In the genomic region with DNA sequence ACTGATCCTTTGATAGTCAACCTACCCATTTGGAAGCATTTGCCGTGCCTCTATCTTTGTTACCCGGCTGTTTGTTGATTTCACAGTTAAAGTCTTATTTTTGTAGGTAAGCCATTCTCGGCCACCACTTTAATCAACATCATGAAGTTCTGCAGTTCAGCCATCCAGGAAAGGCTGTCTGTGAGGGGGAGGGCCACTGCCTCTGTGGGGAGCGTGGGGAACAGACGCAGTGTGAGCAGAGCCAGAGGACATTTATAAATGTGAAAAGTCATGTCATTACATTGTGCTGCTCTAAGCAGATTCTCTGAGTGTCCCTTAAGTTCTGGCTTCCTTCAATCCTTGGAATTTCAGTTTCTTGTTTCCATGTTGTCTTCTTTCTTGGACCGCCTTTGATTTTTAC, we compare ENCODE assay signal across 24 mouse cellular contexts. TPM values are rescaled to one million over a fixed set of nuclear protein-coding genes. Genes with fewer than 3 reads are reported as not detected.
"Had no signal": no experiment of that assay in that cellular context is flagged by ENCODE, and none has a peak within 500 bp of the region (broad histone marks: within the 10 kb centered on the region; RNA-seq: fewer than 3 reads in every experiment).

No protein-coding gene starts in this region.

- H3K4me3 ChIP-seq: left cerebral cortex, adult 2 months; lung, embryonic 15.5 days had no signal

- H3K9me3 ChIP-seq: lung, embryonic 15.5 days had no signal

- H3K27me3 ChIP-seq: lung, embryonic 15.5 days had no signal

- H3K27ac ChIP-seq: left cerebral cortex, adult 2 months; lung, embryonic 15.5 days had no signal

- H3K4me2 ChIP-seq: liver, embryonic 11.5 days; lung, embryonic 15.5 days; midbrain, embryonic 11.5 days had no signal

- ATAC-seq: intestine, embryonic 16.5 days had no signal

- H3K36me3 ChIP-seq: lung, embryonic 15.5 days had no signal

- DNase-seq: kidney, adult 18-20 months; kidney, adult 9 months; kidney, postnatal 10 days; kidney, postnatal 36 days; layer of hippocampus, postnatal 36 days; lung, postnatal 10 days; lung, postnatal 36 days; midbrain, embryonic 14.5 days; right cerebral cortex, postnatal 4 days; thymus, adult 18-20 months; thymus, postnatal 4 days had no signal

- H3K9ac ChIP-seq: lung, embryonic 15.5 days had no signal

RNA-seq across cellular contexts. Expression of a gene that starts 5.4 kb away (rescaled TPM):
- polyA plus RNA-seq: intestine, embryonic 16.5 days; limb, embryonic 11.5 days; limb, embryonic 14.5 days; liver, embryonic 11.5 days; liver, embryonic 16.5 days; lung, embryonic 15.5 days; midbrain, embryonic 11.5 days; midbrain, embryonic 14.5 days; midbrain, postnatal 0 days; neural tube, embryonic 11.5 days; neural tube, embryonic 14.5 days; stomach, embryonic 16.5 days; testis, adult 2 months had no signal
